ENCODE assay signal across 8 mouse cellular contexts in the genomic region with DNA sequence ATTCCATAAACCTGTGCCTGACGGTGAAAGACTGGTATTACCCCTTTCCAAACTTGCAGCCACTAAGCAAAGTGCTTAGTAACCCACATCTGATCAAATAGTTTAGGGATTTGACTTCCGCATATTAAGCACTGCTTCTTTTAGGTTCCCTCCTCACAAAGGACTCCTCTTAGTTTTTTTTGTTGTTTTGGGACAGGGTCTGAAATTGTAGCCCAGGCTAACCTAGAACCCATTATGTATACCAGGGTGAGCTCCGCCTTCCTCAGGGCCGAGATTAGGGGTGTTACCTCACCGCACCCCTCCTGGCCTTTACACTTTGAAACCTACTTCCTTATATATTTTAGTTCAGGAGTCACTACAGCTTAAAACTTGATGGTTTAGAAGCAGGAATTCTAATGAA. TPM values are rescaled to one million over a fixed set of nuclear protein-coding genes. Genes with fewer than 3 reads are reported as not detected.
DNase-seq lines count a peak whose midpoint lies in the region; ATAC-seq and TF ChIP-seq lines count a peak whose summit lies in the region.
"Had no signal": no experiment of that assay in that cellular context is flagged by ENCODE, and none has a peak within 500 bp of the region (broad histone marks: within the 10 kb centered on the region; RNA-seq: fewer than 3 reads in every experiment).

No protein-coding gene starts in this region.

- H3K4me1 ChIP-seq in lung, embryonic 15.5 days, result peaks cover 59% of the 10 kb centered on the region
- peaks cover 14% of the 10 kb centered on the region for H3K4me1 ChIP-seq in lung, adult 2 months (ENCODE audit: control insufficient read depth, insufficient read depth, low read length)
- peaks cover 61% of the 10 kb centered on the region for H3K4me1 ChIP-seq in forebrain, embryonic 12.5 days
- peaks cover 50% of the 10 kb centered on the region for H3K4me1 ChIP-seq in limb, embryonic 15.5 days
- peaks cover 32% of the 10 kb centered on the region for H3K4me1 ChIP-seq in stomach, embryonic 15.5 days

- no peak for TF ChIP-seq POLR2A in lung, adult 2 months (IDR thresholded peaks at IDR 0.05; ENCODE audit: borderline replicate concordance, extremely low read depth, low read depth, low read length)

- H3K4me3 ChIP-seq in lung, embryonic 15.5 days, result peak overlapping the region; percentile 55
- no peak overlapping the region for H3K4me3 ChIP-seq in lung, adult 2 months (replicated peaks; ENCODE audit: extremely low read depth, low read depth, low read length)
- H3K4me3 ChIP-seq in forebrain, embryonic 12.5 days (replicated peaks), result peak overlapping the region; percentile 45
- peak overlapping the region; percentile 55 for H3K4me3 ChIP-seq in limb, embryonic 15.5 days
- peak overlapping the region; percentile 54 for H3K4me3 ChIP-seq in stomach, embryonic 15.5 days (replicated peaks)

- H3K36me3 ChIP-seq in lung, embryonic 15.5 days, result no peaks in the 10 kb centered on the region
- H3K36me3 ChIP-seq in forebrain, embryonic 12.5 days (replicated peaks), result no peaks in the 10 kb centered on the region
- no peaks in the 10 kb centered on the region for H3K36me3 ChIP-seq in limb, embryonic 15.5 days
- no peaks in the 10 kb centered on the region for H3K36me3 ChIP-seq in stomach, embryonic 15.5 days

- H3K27ac ChIP-seq in lung, embryonic 15.5 days, result peak overlapping the region; percentile 86; the same call in 1 of the 2 replicates
- H3K27ac ChIP-seq in forebrain, embryonic 12.5 days, result no peak overlapping the region
- peak overlapping the region; percentile 90 for H3K27ac ChIP-seq in limb, embryonic 15.5 days
- peak overlapping the region; percentile 86; the same call in 1 of the 2 replicates for H3K27ac ChIP-seq in stomach, embryonic 15.5 days

- H3K9me3 ChIP-seq in lung, embryonic 15.5 days, result no peaks in the 10 kb centered on the region
- no peaks in the 10 kb centered on the region for H3K9me3 ChIP-seq in forebrain, embryonic 12.5 days
- no peaks in the 10 kb centered on the region for H3K9me3 ChIP-seq in limb, embryonic 15.5 days
- H3K9me3 ChIP-seq in stomach, embryonic 15.5 days, result no peaks in the 10 kb centered on the region

- 30% methylated on average over 5 of the region's 5 CpGs for WGBS in lung, embryonic 15.5 days
- 30% methylated on average over 5 of the region's 5 CpGs for WGBS in lung, adult 2 months
- 38% methylated on average over 5 of the region's 5 CpGs for WGBS in forebrain, embryonic 12.5 days
- WGBS in limb, embryonic 15.5 days, result 23% methylated on average over 5 of the region's 5 CpGs
- WGBS in stomach, embryonic 15.5 days, result 25% methylated on average over 5 of the region's 5 CpGs

- DNase-seq in lung, adult 2 months, result no peak
- no peak for DNase-seq in retina, embryonic 14.5 days (ENCODE audit: low spot score)
- no peak for DNase-seq in embryo, embryonic 11 days
- DNase-seq: adrenal gland, adult 2 months had no signal

- ATAC-seq in lung, embryonic 15.5 days (ENCODE audit: borderline replicate concordance, extremely low read depth, low FRiP score, low TSS enrichment), result no peak
- ATAC-seq in forebrain, embryonic 12.5 days (ENCODE audit: low FRiP score), result no peak
- ATAC-seq in limb, embryonic 15.5 days (ENCODE audit: insufficient number of reproducible peaks, low FRiP score, low TSS enrichment, low read depth), result no peak
- no peak for ATAC-seq in stomach, embryonic 15.5 days (ENCODE audit: insufficient read depth, low FRiP score, low read depth)

- no peak for TF ChIP-seq CTCF in lung, adult 2 months (IDR thresholded peaks at IDR 0.05; ENCODE audit: insufficient read depth, low read length)

- peak overlapping the region; percentile 65 for H3K9ac ChIP-seq in lung, embryonic 15.5 days
- no peak overlapping the region; the same call in 1 of the 2 replicates for H3K9ac ChIP-seq in forebrain, embryonic 12.5 days
- peak overlapping the region; percentile 55; the same call in 1 of the 2 replicates for H3K9ac ChIP-seq in limb, embryonic 15.5 days
- H3K9ac ChIP-seq in stomach, embryonic 15.5 days, result peak overlapping the region; percentile 70; the same call in 1 of the 2 replicates

- H3K27me3 ChIP-seq in lung, embryonic 15.5 days, result no peaks in the 10 kb centered on the region
- H3K27me3 ChIP-seq in forebrain, embryonic 12.5 days, result no peaks in the 10 kb centered on the region
- no peaks in the 10 kb centered on the region for H3K27me3 ChIP-seq in limb, embryonic 15.5 days
- no peaks in the 10 kb centered on the region for H3K27me3 ChIP-seq in stomach, embryonic 15.5 days (replicated peaks)

- peak overlapping the region; percentile 93 for H3K4me2 ChIP-seq in lung, embryonic 15.5 days
- peak overlapping the region; percentile 92 for H3K4me2 ChIP-seq in forebrain, embryonic 12.5 days
- H3K4me2 ChIP-seq in limb, embryonic 15.5 days, result peak overlapping the region; percentile 86
- peak overlapping the region; percentile 92 for H3K4me2 ChIP-seq in stomach, embryonic 15.5 days

RNA-seq across cellular contexts. Expression of gene Msl1, which starts 5.5 kb away (rescaled TPM):
- 21.1 and 21.2 TPM in 2 replicates for polyA plus RNA-seq in lung, embryonic 15.5 days (2015; fragmentation: Nextera tagmentation; extraction: Ambion mirVana)
- 39.0 and 54.3 TPM in 2 replicates for polyA plus RNA-seq in lung, adult 2 months (2012; rRNA removed)
- polyA plus RNA-seq in forebrain, embryonic 12.5 days (2016; fragmentation: Nextera tagmentation; extraction: Ambion mirVana), result 39.3 and 39.9 TPM in 2 replicates
- 22.9 and 25.8 TPM in 2 replicates for polyA plus RNA-seq in limb, embryonic 15.5 days (2015; fragmentation: Nextera tagmentation; extraction: Ambion mirVana)
- 23.0 and 23.6 TPM in 2 replicates for polyA plus RNA-seq in stomach, embryonic 15.5 days (2015; fragmentation: Nextera tagmentation; extraction: Ambion mirVana)

RNA-seq across cellular contexts. Expression of gene Nr1d1, which starts 14.7 kb away (rescaled TPM):
- polyA plus RNA-seq in lung, embryonic 15.5 days (2015; fragmentation: Nextera tagmentation; extraction: Ambion mirVana), result 1.0 and 1.5 TPM in 2 replicates
- 213 and 329 TPM in 2 replicates for polyA plus RNA-seq in lung, adult 2 months (2012; rRNA removed)
- 2.1 and 2.2 TPM in 2 replicates for polyA plus RNA-seq in forebrain, embryonic 12.5 days (2016; fragmentation: Nextera tagmentation; extraction: Ambion mirVana)
- 1.2 TPM in 2 replicates for polyA plus RNA-seq in limb, embryonic 15.5 days (2015; fragmentation: Nextera tagmentation; extraction: Ambion mirVana)
- 2.4 and 2.5 TPM in 2 replicates for polyA plus RNA-seq in stomach, embryonic 15.5 days (2015; fragmentation: Nextera tagmentation; extraction: Ambion mirVana)

RNA-seq across cellular contexts. Expression of gene Casc3, which starts 14.9 kb away (rescaled TPM):
- polyA plus RNA-seq in lung, embryonic 15.5 days (2015; fragmentation: Nextera tagmentation; extraction: Ambion mirVana), result 35.7 and 37.9 TPM in 2 replicates
- polyA plus RNA-seq in lung, adult 2 months (2012; rRNA removed), result 33.6 and 37.9 TPM in 2 replicates
- 63.2 and 67.4 TPM in 2 replicates for polyA plus RNA-seq in forebrain, embryonic 12.5 days (2016; fragmentation: Nextera tagmentation; extraction: Ambion mirVana)
- polyA plus RNA-seq in limb, embryonic 15.5 days (2015; fragmentation: Nextera tagmentation; extraction: Ambion mirVana), result 30.0 and 32.5 TPM in 2 replicates
- polyA plus RNA-seq in stomach, embryonic 15.5 days (2015; fragmentation: Nextera tagmentation; extraction: Ambion mirVana), result 31.7 and 35.3 TPM in 2 replicates

RNA-seq across cellular contexts. Expression of gene Rapgefl1, which starts 46.8 kb away (rescaled TPM):
- 0.86 and 1.4 TPM in 2 replicates for polyA plus RNA-seq in lung, embryonic 15.5 days (2015; fragmentation: Nextera tagmentation; extraction: Ambion mirVana)
- 3.4 and 18.4 TPM in 2 replicates for polyA plus RNA-seq in lung, adult 2 months (2012; rRNA removed)
- polyA plus RNA-seq in forebrain, embryonic 12.5 days (2016; fragmentation: Nextera tagmentation; extraction: Ambion mirVana), result 1.5 and 1.6 TPM in 2 replicates
- 11.1 TPM in 2 replicates for polyA plus RNA-seq in limb, embryonic 15.5 days (2015; fragmentation: Nextera tagmentation; extraction: Ambion mirVana)
- polyA plus RNA-seq in stomach, embryonic 15.5 days (2015; fragmentation: Nextera tagmentation; extraction: Ambion mirVana), result 3.8 and 4.1 TPM in 2 replicates

RNA-seq across cellular contexts. Expression of gene Thra, which starts 49.4 kb away (rescaled TPM):
- polyA plus RNA-seq in lung, embryonic 15.5 days (2015; fragmentation: Nextera tagmentation; extraction: Ambion mirVana), result 35.6 and 35.8 TPM in 2 replicates
- 142 and 159 TPM in 2 replicates for polyA plus RNA-seq in lung, adult 2 months (2012; rRNA removed)
- 53.4 and 59.8 TPM in 2 replicates for polyA plus RNA-seq in forebrain, embryonic 12.5 days (2016; fragmentation: Nextera tagmentation; extraction: Ambion mirVana)
- polyA plus RNA-seq in limb, embryonic 15.5 days (2015; fragmentation: Nextera tagmentation; extraction: Ambion mirVana), result 38.4 and 39.6 TPM in 2 replicates
- polyA plus RNA-seq in stomach, embryonic 15.5 days (2015; fragmentation: Nextera tagmentation; extraction: Ambion mirVana), result 42.7 and 44.7 TPM in 2 replicates

Comparison
In these comparisons a context has a peak if more than half of its experiments do, and no peak if none do; other contexts are left out.
1. RNA of gene Nr1d1, which starts 14.7 kb away (polyA plus RNA-seq): 213 to 329 TPM in lung, adult 2 months; 2.4 to 2.5 TPM in stomach, embryonic 15.5 days, 2.1 to 2.2 TPM in forebrain, embryonic 12.5 days, 1.0 to 1.5 TPM in lung, embryonic 15.5 days and 1.2 TPM in limb, embryonic 15.5 days; every median in the first group is over 10 times any median in the second.
2. Peak in every context shown above with its lines, with median percentiles within 50 percentile points of each other: H3K4me2 ChIP-seq.